Mouse (Mus musculus): ENCODE results near the gene Zbtb16.

The Zbtb16 gene

GRCm38 (mm10) chr9:48633147-48633546, 202.9 kb downstream of the Zbtb16 start:
- DNase-seq = no peak

DNA sequence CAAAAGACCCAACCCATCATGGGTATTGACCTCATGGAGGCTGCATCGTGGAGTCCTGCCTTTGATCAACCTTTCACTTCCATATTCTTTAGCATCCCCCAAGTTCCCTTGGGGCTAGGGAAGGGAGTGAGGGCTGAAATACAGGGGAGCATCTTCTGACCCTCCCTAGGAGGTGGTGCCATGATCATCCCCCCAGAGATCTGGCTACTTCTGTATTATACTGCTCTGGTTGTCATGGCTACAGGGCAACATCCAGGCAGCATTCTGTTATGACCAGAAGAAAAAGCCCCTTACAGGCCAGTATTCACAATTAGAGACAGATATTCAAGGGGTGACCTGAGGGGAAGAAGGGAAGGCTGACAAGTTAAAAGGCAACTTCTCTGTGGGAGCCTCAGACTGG, 216.8 kb downstream of the Zbtb16 start:
- DNase-seq = no peak

DNA sequence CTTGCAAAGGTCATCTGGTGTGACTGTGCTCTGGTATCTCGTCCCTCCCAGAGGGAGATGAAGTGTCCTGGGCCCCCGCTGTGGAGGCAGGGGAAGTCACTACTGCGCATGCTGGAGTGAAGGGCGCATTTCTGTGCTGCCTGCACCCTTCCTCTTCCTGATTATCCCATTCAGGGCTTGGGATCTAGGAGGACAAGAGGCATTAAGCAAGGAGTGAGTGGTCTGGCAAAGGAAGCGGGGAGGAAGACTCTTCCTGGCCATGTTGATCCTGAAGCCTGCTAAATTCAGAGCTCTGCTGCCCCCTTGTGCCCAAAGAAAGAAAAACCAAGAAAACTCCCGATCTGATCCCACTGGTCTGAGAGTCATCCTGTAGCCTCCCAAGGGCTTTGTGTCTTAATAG, 217.4 kb downstream of the Zbtb16 start:
- peak; percentile 66 for DNase-seq

- no peak for DNase-seq
Measured at GRCm38 (mm10) chr9:48618111-48618510, 217.9 kb downstream of the Zbtb16 start.

DNA sequence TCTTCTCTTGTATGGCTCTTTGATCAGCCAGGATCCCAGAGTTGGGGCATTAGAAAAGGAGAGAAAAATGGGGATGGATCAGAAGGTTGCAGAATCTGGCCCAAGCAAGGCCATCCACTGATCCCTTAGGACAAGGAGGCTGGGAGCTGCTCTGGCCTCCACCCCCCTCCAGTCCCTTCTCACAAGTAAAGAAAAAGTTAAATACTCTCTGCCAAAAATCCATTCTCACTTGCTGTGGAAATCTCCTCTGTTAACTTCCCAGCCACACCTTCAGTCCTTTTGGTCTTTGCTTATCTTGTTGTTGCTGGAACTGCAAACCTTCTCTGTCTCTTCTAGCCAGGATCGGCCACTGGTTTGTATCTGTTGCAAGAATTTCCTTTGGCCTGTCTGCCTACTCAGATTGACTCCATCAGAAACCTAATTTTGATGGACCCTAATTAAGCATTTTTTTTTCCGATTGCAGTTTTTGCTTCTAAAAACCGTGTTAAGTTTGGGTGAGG, 218.5 kb downstream of the Zbtb16 start:
- no peak for DNase-seq

GRCm38 (mm10) chr9:48613221-48613620, 222.8 kb downstream of the Zbtb16 start:
- DNase-seq = no peak

GRCm38 (mm10) chr9:48612542-48612941, 223.5 kb downstream of the Zbtb16 start:
- no peak for DNase-seq

GRCm38 (mm10) chr9:48611032-48611431, 225.0 kb downstream of the Zbtb16 start:
- no peak for DNase-seq

DNA sequence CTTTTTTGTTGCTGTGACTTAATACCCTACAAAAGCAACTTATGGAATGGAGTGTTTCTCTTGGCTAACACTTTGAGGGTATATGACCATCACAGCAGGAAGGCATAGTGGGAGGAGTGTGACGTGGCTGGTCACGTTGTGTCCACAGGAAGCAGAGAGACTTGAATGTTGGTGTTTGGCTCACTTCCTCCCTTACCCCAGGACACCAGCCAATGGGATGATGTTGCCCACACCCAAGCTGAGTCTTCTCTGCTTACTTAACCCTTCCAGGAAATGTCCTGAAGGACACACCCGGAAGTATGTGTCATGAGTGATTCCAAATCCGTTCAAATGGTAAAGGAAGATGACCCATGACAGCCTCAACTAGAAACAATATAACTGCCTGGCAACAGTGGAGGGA, 226.3 kb downstream of the Zbtb16 start:
- no peak for DNase-seq

DNA sequence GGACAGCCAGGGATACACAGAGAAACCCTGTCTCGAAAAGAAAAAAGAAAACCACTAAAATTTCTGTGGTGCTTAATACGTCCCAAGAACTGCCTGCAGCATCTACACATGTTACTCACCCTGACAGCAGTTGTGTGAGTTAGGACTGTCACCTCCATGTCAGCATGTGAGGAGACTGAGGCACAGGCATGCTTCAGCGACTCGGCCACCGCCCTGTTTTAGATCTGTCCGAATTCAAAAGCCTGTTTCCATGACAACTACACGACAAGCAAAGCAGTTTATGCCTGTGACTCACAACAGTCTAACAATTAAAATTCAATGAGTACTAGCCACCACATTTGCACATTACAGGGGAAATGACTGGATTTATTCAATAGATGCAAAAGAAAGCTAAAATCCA, 228.6 kb downstream of the Zbtb16 start:
- no peak for DNase-seq

- DNase-seq = no peak
Measured at GRCm38 (mm10) chr9:48606171-48606570, 229.9 kb downstream of the Zbtb16 start.

- no peak for DNase-seq
Measured at GRCm38 (mm10) chr9:48605697-48606096, 230.3 kb downstream of the Zbtb16 start.

GRCm38 (mm10) chr9:48604939-48605598, 231.0 kb downstream of the Zbtb16 start, which contains the start of gene Nnmt:
Gene Nnmt (minus strand): TSS chr9:48605153.
- no peak for DNase-seq

Data from right cerebral cortex, postnatal 14 days (tissue).